Mouse (Mus musculus): ENCODE results near the gene Card11.

Card11 gene

DNA sequence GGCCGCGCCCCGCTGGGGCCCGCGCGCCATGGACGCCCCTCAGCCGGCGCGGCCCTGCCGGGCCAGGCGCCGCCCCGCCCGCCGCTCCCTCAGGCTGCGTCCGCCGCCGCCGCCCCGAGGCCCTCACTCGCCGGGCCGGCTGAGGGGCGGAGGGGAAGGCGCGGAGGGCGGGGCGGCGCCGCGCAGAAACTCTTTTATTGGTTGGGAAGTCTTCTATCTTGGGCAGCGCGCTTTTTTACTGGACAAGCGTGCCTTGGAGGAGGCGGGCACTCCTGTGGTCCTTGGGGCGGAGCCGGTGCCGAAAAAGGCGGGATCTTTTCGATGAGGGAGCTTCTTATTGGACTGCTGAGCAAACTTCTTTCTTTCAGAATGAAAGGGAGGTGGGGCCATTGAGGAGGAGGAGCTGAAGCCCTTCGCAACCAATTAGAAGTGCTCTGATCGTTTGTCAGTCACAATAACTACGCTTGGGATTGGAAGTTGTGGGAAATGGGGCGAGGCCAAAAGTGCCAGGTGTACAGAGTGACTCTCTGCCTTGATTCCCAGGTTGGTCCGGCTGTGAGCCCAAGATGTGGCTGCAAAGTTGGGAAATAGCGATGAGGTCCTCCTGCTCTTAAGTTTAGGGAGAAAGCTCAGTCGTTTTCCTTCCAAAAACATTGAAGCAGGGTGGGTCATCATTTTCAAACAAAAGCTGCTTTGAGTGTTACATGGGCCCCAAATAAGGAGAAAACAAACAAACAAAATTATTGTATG is 169.9 kb downstream of the Card11 start, which contains the start of gene Gna12:
Gene Gna12, minus strand, starts transcription at position 118 of the 750 bp plus-strand sequence.
- DNase-seq: peak; percentile 99

DNA sequence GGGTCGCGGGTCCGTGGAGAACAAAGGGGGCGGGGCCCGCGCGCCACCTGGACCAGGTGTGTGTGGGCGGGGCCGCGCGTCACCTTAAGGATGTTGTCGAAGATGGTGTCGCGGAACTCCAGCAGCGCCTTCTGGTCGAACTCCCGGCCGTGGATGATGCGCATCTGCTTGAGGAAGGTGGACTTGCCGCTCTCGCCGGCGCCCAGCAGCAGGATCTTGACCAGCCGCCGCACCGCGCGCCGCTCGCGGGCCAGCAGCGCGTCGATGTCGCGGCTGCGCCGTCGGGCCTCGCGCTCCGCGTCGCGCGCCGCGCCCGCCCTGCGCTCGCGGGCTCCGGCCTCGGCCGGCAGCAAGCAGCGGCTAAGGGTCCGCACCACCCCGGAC is 170.5 kb downstream of the Card11 start:
- DNase-seq: peak; percentile 60

- DNase-seq: no peak
Observed at GRCm38 (mm10) chr5:140829081-140829910, 171.1 kb downstream of the Card11 start.

DNA sequence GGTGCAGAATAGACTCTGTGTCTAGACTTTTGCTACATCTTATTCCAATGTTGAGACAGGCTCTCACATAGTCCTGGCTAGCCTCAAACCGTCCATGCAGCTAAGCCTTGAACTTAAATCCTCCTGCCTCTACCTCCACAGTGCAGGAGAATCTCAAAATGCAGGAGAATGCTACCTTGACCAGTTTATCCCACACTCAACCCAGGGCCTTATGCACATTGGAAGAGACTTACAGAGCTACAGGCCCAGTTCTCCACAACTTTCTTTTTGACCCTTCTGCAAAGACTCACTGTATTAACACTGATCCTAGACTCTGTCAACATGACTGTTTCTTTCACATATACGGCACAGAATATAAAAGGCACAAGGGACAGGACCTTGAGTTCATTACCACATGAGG is 172.0 kb downstream of the Card11 start:
- no peak for DNase-seq

DNA sequence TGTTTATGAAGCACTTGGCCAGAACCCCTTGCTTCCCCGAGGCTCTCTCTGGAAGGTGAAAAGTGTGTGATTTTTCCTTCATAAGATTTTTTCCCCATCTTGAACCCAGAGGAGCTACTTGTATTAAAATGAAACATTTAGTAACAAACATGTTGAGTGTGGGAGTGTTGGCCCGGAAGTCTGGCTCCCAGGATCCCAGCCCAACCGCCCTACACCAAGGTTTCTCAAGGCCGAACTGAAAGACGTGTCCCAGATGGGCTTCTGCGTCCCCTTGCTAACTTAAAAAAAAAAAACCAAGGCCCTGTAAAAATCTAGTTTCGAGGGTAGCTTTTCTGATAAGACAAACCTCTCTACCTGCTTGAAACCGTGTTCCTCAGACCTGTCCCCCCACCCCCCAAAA is 172.5 kb downstream of the Card11 start:
- DNase-seq: no peak

- DNase-seq: no peak
Observed at GRCm38 (mm10) chr5:140827413-140827812, 173.0 kb downstream of the Card11 start.

DNA sequence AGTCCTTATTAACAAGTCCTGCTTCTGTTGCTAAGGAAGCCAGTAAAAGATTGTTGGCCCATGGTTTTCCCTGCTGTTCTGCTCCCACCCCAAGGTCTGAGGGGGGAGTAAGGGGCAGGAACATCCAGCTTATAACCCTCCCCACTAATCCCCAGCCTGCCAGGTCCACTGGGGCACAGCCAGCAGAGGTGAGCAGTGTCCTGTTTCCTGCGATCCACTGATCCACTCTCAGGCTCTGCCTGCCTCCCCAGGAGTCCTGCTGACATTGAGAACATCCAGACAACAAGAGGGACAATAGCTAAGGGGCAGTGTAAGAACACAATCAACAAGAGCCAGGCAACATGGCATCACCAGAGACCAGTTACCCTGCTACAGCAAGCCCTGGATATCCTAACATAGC is 173.6 kb downstream of the Card11 start:
- no peak for DNase-seq

GRCm38 (mm10) chr5:140826118-140826517 is 174.3 kb downstream of the Card11 start:
- DNase-seq: no peak

DNA sequence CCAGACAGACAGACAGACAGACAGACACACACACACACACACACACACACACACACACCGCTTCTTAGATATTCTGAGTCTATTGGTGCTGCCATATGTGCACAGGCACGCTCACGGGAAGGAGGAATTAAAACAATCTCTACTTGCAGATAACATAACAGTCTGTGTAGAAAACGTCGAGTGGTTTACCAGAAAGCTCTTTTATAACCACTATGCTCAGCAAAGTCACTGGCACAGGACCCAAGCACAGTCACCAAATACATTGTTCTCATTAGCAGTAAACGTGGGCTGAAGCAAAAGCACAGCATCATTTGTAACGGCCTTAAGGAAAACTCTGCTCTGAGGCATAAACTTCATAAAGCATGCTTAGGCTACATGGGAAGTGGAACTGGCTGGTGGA is 176.3 kb downstream of the Card11 start:
- no peak for DNase-seq

GRCm38 (mm10) chr5:140823386-140823785 is 177.0 kb downstream of the Card11 start:
- no peak for DNase-seq
